Mouse (Mus musculus) E14TG2a.4 (cell line): ENCODE data around the gene Nipal3.

Experiments
- CTCF ChIP-seq: conservative IDR thresholded peaks from 2 replicates; pipeline ENCODE4 v1.5.1; 2014; ENCODE audit warnings: low read length
- NANOG ChIP-seq: IDR thresholded peaks from 2 replicates; pipeline ENCODE4 v1.6.1; 2014; ENCODE audit warnings: borderline replicate concordance, low read length, mixed read lengths

GRCm38 (mm10) chr4:135404916-135405315, 89.9 kb downstream of the Nipal3 start:
- TF ChIP-seq CTCF (no peak), NANOG (no peak)
